Mouse (Mus musculus) kidney, postnatal 36 days (tissue): ENCODE measurements around the gene Smarcd3.

Source experiments
- DNase-seq, 2 experiments: peaks; one replicate each; pipeline ENCODE4 v3.0.0; 2021 to 2022; ENCODE audit warnings: mixed read lengths in 2 of 2

Smarcd3 gene

GRCm38 (mm10) chr5:24620116-24620515, 4.1 kb downstream of the Smarcd3 start:
- DNase-seq, result peak; percentile 39 to 69

- no peak for DNase-seq
Measured at GRCm38 (mm10) chr5:24618921-24619320, 5.3 kb downstream of the Smarcd3 start.

- DNase-seq, result no peak
Measured at GRCm38 (mm10) chr5:24615097-24615496, 9.1 kb downstream of the Smarcd3 start.

GRCm38 (mm10) chr5:24612302-24612649, 11.9 kb downstream of the Smarcd3 start:
- DNase-seq, result no peak

GRCm38 (mm10) chr5:24611366-24612301, 12.6 kb downstream of the Smarcd3 start:
- peak; percentile 76 to 77 for DNase-seq

GRCm38 (mm10) chr5:24609388-24609787, 14.8 kb downstream of the Smarcd3 start:
- DNase-seq, result no peak

- no peak for DNase-seq
Measured at GRCm38 (mm10) chr5:24605980-24606665, 18.1 kb downstream of the Smarcd3 start.

GRCm38 (mm10) chr5:24605321-24605979, 18.8 kb downstream of the Smarcd3 start:
- DNase-seq, result no peak

GRCm38 (mm10) chr5:24604656-24605100, 19.5 kb downstream of the Smarcd3 start:
- DNase-seq, result peak; percentile 92 to 94

- DNase-seq, result no peak
Measured at GRCm38 (mm10) chr5:24604080-24604655, 20.0 kb downstream of the Smarcd3 start.

- no peak for DNase-seq
Measured at GRCm38 (mm10) chr5:24603431-24604010, 20.7 kb downstream of the Smarcd3 start.

GRCm38 (mm10) chr5:24602751-24603343, 21.4 kb downstream of the Smarcd3 start:
- peak; percentile 94 to 95 for DNase-seq

GRCm38 (mm10) chr5:24601911-24602750, 22.1 kb downstream of the Smarcd3 start:
- peak; percentile 77 to 87 for DNase-seq

- DNase-seq, result no peak
Measured at GRCm38 (mm10) chr5:24601071-24601835, 23.0 kb downstream of the Smarcd3 start.

- no peak for DNase-seq
Measured at GRCm38 (mm10) chr5:24600236-24600635, 24.0 kb downstream of the Smarcd3 start.

- no peak for DNase-seq
Measured at GRCm38 (mm10) chr5:24599137-24599536, 25.1 kb downstream of the Smarcd3 start.

GRCm38 (mm10) chr5:24598570-24599006, 25.6 kb downstream of the Smarcd3 start:
- peak; percentile 44 to 84 for DNase-seq

- DNase-seq, result no peak
Measured at GRCm38 (mm10) chr5:24597901-24598569, 26.2 kb downstream of the Smarcd3 start.

- peak; percentile 84 to 89 for DNase-seq
Measured at GRCm38 (mm10) chr5:24597221-24597728, 26.9 kb downstream of the Smarcd3 start.
